Mouse (Mus musculus) midbrain, embryonic 12.5 days (tissue): ENCODE data around the gene Ugp2. TPM values are rescaled to one million over a fixed set of nuclear protein-coding genes. Genes with fewer than 3 reads are reported as not detected.

ENCODE experiments used
- ATAC-seq: fragments of 200-750 bp; cut with Nextera tagmentation; 2 replicates; pipeline ENCODE4 v1.8.0; 2017; ENCODE audit warnings: low read depth, moderate TSS enrichment, moderate library complexity; ENCODE audit not compliant: low FRiP score
- H3K27ac ChIP-seq: fragments of 300-500 bp; sonication (generic); replicated peaks from 2 replicates; pipeline ENCODE4 v1.5.1; 2016; ENCODE audit warnings: mild to moderate bottlenecking
- H3K27me3 ChIP-seq: fragments of 300-500 bp; sonication (generic); 2 replicates; pipeline ENCODE4 v1.6.1; 2016; ENCODE audit warnings: mild to moderate bottlenecking
- H3K36me3 ChIP-seq: fragments of 300-500 bp; sonication (generic); 2 replicates; pipeline ENCODE4 v1.6.1; 2016
- H3K4me1 ChIP-seq: fragments of 300-500 bp; sonication (generic); 2 replicates; pipeline ENCODE4 v1.6.1; 2016
- H3K4me2 ChIP-seq: fragments of 300-500 bp; sonication (generic); replicated peaks from 2 replicates; pipeline ENCODE4 v1.6.1; 2016; ENCODE audit warnings: mild to moderate bottlenecking, moderate library complexity
- H3K4me3 ChIP-seq: fragments of 300-500 bp; sonication (generic); 2 replicates; pipeline ENCODE4 v1.5.1; 2016; ENCODE audit warnings: mild to moderate bottlenecking
- H3K9ac ChIP-seq: fragments of 300-500 bp; sonication (generic); replicated peaks from 2 replicates; pipeline ENCODE4 v1.6.1; 2016; ENCODE audit warnings: mild to moderate bottlenecking, moderate library complexity
- H3K9me3 ChIP-seq: fragments of 300-500 bp; sonication (generic); 2 replicates; pipeline ENCODE4 v1.6.1; 2016; ENCODE audit warnings: mild to moderate bottlenecking
- WGBS: fragments of 180-500 bp; shearing (Covaris S2); methylation state at CpG from one replicate; pipeline ENCODE4 v1.1.7; 2016; 5-methylcytosine and 5-hydroxymethylcytosine counted together
- polyA plus RNA-seq: library from polyadenylated mRNA; unstranded; fragments of >200 nt; fragmentation: Nextera tagmentation; extraction: Ambion mirVana; gene quantifications from 2 replicates; pipeline ENCODE4 v1.2.1, GENCODE M21; 2016

Ugp2 gene
- polyA plus RNA-seq, 1 experiment from 2014 or later: 70.7 TPM

GRCm38 (mm10) chr11:21370399-21371121 lies 441 bp downstream of the Ugp2 start:
- H3K9ac ChIP-seq: peak overlapping the region; percentile 75
- H3K9me3 ChIP-seq: no peaks in the 10 kb centered on the region
- under 1% methylated on average over 59 of the region's 69 CpGs for WGBS
- H3K4me3 ChIP-seq: peak overlapping the region; percentile 76
- H3K36me3 ChIP-seq: no peaks in the 10 kb centered on the region
- peaks cover 16% of the 10 kb centered on the region for H3K4me1 ChIP-seq
- no peaks in the 10 kb centered on the region for H3K27me3 ChIP-seq
- ATAC-seq: peak; percentile 92
- H3K4me2 ChIP-seq: peak overlapping the region; percentile 63
- peak overlapping the region; percentile 80 for H3K27ac ChIP-seq

- peaks cover 16% of the 10 kb centered on the region for H3K4me1 ChIP-seq
- no peaks in the 10 kb centered on the region for H3K27me3 ChIP-seq
- H3K9ac ChIP-seq: peak overlapping the region; percentile 75
- no peaks in the 10 kb centered on the region for H3K36me3 ChIP-seq
- H3K4me2 ChIP-seq: peak overlapping the region; percentile 63
- 25% methylated on average over 9 of the region's 9 CpGs for WGBS
- no peak for ATAC-seq
- peak overlapping the region; percentile 76 for H3K4me3 ChIP-seq
- no peak overlapping the region for H3K27ac ChIP-seq
- no peaks in the 10 kb centered on the region for H3K9me3 ChIP-seq
These were observed 1.6 kb downstream of the Ugp2 start for GRCm38 (mm10) chr11:21369248-21370016.

GRCm38 (mm10) chr11:21368466-21368865 lies 2.5 kb downstream of the Ugp2 start:
- H3K9ac ChIP-seq: no peak overlapping the region
- no peaks in the 10 kb centered on the region for H3K36me3 ChIP-seq
- H3K27me3 ChIP-seq: no peaks in the 10 kb centered on the region
- ATAC-seq: no peak
- WGBS: 54% methylated on average over 7 of the region's 7 CpGs
- peak overlapping the region; percentile 63 for H3K4me2 ChIP-seq
- 0 out of 2 replicates have a peak overlapping the region, but pooled peaks have one; percentile 3 for H3K4me3 ChIP-seq
- H3K4me1 ChIP-seq: peaks cover 16% of the 10 kb centered on the region
- no peak overlapping the region for H3K27ac ChIP-seq
- no peaks in the 10 kb centered on the region for H3K9me3 ChIP-seq

DNA sequence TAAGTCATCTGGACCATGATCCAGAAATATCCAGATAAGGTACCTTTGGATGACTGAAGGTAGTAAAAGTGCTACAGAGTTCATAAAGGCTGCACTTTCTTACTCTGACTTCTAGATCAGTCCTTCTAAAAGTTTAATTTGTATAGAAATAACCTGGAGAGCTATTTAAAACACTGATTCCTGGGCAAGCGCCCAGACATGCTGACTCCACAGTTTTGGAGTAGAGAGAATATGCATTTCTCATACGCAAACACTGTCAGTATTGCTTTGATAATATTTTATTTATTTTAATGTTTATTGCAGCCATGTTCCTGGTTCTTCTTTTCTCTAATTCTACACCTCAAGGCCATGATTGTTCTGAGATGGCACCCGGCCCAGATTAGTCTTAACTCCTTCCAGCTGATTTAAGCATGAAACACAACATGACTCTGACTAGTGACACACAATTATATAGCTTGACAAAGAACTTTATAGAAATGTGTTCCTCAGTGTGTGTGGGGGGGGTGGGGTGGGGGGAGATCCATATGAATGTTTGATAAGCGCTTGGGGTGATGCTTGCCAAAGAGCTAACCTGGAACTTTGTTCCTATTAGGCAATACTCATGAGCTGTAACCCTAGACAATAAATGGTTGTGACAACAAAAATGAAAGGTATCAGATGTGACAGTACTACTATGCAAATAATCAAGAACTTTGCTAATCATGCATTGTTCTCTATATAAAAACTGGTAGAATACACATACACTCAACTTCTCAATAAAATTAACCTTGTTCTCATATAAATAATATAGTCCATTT lies 7.7 kb downstream of the Ugp2 start:
- Histone ChIP-seq H3K27ac (no peak overlapping the region), H3K4me1 (peaks cover 2% of the 10 kb centered on the region; the same call in 1 of the 2 replicates), H3K9ac (no peak overlapping the region), H3K4me3 (no peak overlapping the region), H3K27me3 (no peaks in the 10 kb centered on the region), H3K36me3 (no peaks in the 10 kb centered on the region), H3K9me3 (no peaks in the 10 kb centered on the region), H3K4me2 (no peak overlapping the region)
- WGBS: 93% methylated on average over 4 of the region's 4 CpGs
- no peak for ATAC-seq

- Histone ChIP-seq H3K9me3 (no peaks in the 10 kb centered on the region), H3K27me3 (no peaks in the 10 kb centered on the region), H3K9ac (no peak overlapping the region), H3K36me3 (peaks cover 24% of the 10 kb centered on the region; the same call in 1 of the 2 replicates), H3K27ac (no peak overlapping the region), H3K4me3 (no peak overlapping the region), H3K4me1 (no peaks in the 10 kb centered on the region), H3K4me2 (no peak overlapping the region)
- no peak for ATAC-seq
- 90% methylated on average over 7 of the region's 7 CpGs for WGBS
These were observed 19.7 kb downstream of the Ugp2 start for GRCm38 (mm10) chr11:21351296-21351695.

- no peak overlapping the region for H3K4me3 ChIP-seq
- no peaks in the 10 kb centered on the region for H3K4me1 ChIP-seq
- peaks cover 29% of the 10 kb centered on the region; the same call in 1 of the 2 replicates for H3K36me3 ChIP-seq
- H3K27me3 ChIP-seq: no peaks in the 10 kb centered on the region
- no peaks in the 10 kb centered on the region for H3K9me3 ChIP-seq
- 90% methylated on average over 2 of the region's 2 CpGs for WGBS
- H3K9ac ChIP-seq: no peak overlapping the region
- H3K27ac ChIP-seq: no peak overlapping the region
- H3K4me2 ChIP-seq: no peak overlapping the region
- no peak for ATAC-seq
These were observed 22.1 kb downstream of the Ugp2 start for GRCm38 (mm10) chr11:21348890-21349289.

GRCm38 (mm10) chr11:21346020-21346419 lies 25.0 kb downstream of the Ugp2 start:
- no peaks in the 10 kb centered on the region for H3K4me1 ChIP-seq
- no peak overlapping the region for H3K27ac ChIP-seq
- no peak for ATAC-seq
- H3K4me2 ChIP-seq: no peak overlapping the region
- peaks cover 28% of the 10 kb centered on the region for H3K36me3 ChIP-seq
- no peaks in the 10 kb centered on the region for H3K27me3 ChIP-seq
- H3K9me3 ChIP-seq: no peaks in the 10 kb centered on the region
- H3K4me3 ChIP-seq: no peak overlapping the region
- WGBS: 96% methylated on average over 3 of the region's 3 CpGs
- no peak overlapping the region for H3K9ac ChIP-seq

DNA sequence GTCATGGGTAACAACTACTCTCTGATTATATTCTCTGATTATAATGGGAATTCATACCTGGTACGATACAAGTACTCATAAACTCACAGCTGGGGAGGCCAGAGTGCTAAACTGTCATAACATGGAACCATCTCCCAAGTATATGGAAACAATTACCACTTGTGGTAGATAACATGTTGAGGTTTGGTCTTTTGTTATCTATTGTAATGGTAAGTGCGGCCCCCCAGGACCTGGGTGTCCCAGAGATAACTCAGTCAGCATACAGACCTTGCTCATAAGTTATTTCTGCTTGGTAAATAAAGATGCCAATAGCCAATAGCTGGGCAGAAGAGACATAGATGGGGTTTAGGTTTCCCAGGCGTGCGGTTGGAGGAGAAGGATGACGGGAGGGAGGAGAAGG lies 27.5 kb downstream of the Ugp2 start:
- no peak for ATAC-seq
- H3K9ac ChIP-seq: no peak overlapping the region
- H3K4me3 ChIP-seq: no peak overlapping the region
- no peaks in the 10 kb centered on the region for H3K4me1 ChIP-seq
- 95% methylated on average over 5 of the region's 5 CpGs for WGBS
- H3K4me2 ChIP-seq: no peak overlapping the region
- no peak overlapping the region for H3K27ac ChIP-seq
- H3K9me3 ChIP-seq: no peaks in the 10 kb centered on the region
- peaks cover 21% of the 10 kb centered on the region for H3K36me3 ChIP-seq
- H3K27me3 ChIP-seq: no peaks in the 10 kb centered on the region

GRCm38 (mm10) chr11:21339088-21339487 lies 31.9 kb downstream of the Ugp2 start:
- ATAC-seq: no peak
- H3K9me3 ChIP-seq: no peaks in the 10 kb centered on the region

DNA sequence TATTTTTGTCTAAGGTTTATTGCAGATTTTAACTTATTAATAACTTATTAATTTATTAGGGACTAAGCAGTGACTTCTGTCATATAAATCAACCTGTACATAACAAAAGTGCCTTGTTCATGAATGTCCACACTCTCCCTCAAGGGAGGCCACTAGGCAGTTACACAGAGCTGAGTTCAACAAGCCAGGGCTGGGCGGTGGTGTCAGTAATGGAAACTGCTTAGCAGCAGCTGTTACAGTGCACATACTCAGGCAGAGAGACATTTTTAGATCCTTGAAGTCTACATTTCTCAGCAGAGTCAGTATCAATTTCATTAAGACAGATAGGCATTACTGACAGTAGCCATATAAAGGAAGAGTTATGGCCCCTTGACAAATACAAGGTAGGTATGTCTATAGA lies 33.1 kb downstream of the Ugp2 start:
- peaks cover 6% of the 10 kb centered on the region for H3K36me3 ChIP-seq

More at GRCm38 (mm10) chr11:21339088-21339487, 31.9 kb downstream of the Ugp2 start:
- Histone ChIP-seq H3K4me2 (no peak overlapping the region), H3K4me1 (no peaks in the 10 kb centered on the region), H3K9ac (no peak overlapping the region), H3K4me3 (no peak overlapping the region), H3K27ac (no peak overlapping the region), H3K36me3 (peaks cover 12% of the 10 kb centered on the region), H3K27me3 (no peaks in the 10 kb centered on the region)
- 93% methylated on average over 4 of the region's 4 CpGs for WGBS

GRCm38 (mm10) chr11:21332639-21333295 lies 38.2 kb downstream of the Ugp2 start:
- no peak overlapping the region for H3K4me3 ChIP-seq
- no peaks in the 10 kb centered on the region for H3K9me3 ChIP-seq
- no peak overlapping the region for H3K27ac ChIP-seq
- no peaks in the 10 kb centered on the region for H3K27me3 ChIP-seq
- no peak overlapping the region for H3K9ac ChIP-seq
- H3K4me1 ChIP-seq: no peaks in the 10 kb centered on the region
- WGBS: 96% methylated on average over 5 of the region's 5 CpGs
- H3K36me3 ChIP-seq: peaks cover 34% of the 10 kb centered on the region
- H3K4me2 ChIP-seq: no peak overlapping the region
- no peak for ATAC-seq

More for the DNA sequence above, 33.1 kb downstream of the Ugp2 start:
- Histone ChIP-seq H3K9ac (no peak overlapping the region), H3K4me1 (no peaks in the 10 kb centered on the region), H3K9me3 (no peaks in the 10 kb centered on the region), H3K4me3 (no peak overlapping the region), H3K4me2 (no peak overlapping the region), H3K27me3 (no peaks in the 10 kb centered on the region), H3K27ac (no peak overlapping the region)
- 93% methylated on average over 1 of the region's 1 CpGs for WGBS
- ATAC-seq: no peak
